Mouse (Mus musculus): ENCODE results near the gene Bag6. TPM values are rescaled to one million over a fixed set of nuclear protein-coding genes. Genes with fewer than 3 reads are reported as not detected.
"Not testable (repeated sequence)": the region's sequence is repeated elsewhere in the genome, so short reads cannot be mapped to it uniquely, and the experiment has no call there.

Gene Bag6
- total and polyA plus RNA-seq, 3 experiments = 26.0 to 152 (median 73.0) TPM

DNA sequence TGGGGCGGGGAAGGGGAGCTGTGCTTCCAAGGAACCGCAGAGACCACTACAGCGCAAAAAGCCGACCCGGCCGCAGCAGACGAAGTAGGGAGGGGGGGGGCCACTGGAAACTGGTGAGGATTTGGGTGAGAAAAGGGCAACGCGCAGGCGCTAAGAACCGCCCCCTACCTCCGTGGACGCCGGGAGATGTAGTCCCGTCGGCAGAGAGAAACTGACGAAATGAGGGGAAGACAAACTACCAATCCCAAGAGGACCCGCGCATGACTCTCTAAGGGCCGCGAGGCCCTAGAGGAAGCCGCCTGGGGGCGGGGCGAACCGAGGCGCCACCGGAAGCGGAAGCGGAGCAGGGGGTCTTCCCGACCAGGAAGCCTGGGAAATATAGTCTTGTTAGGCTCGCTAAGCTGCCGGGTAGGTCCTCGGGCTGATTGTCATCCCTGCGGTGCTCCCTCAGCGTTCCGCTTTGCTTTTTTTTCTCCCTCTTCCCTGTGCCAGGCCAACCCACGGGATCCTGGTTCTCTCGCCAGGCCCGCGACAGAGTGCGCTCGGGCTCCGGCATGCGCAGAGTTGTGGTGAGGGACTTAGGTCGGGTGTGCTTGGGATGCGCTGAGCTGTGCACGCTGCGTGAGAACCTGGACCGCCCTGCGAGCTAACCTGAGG, 13.7 kb upstream of the Bag6 start, which contains the start of gene Gpank1 (continued):
- TF ChIP-seq UBTF (IDR thresholded peaks at IDR 0.05; ENCODE audit: low read depth, low read length) (0 out of 2 replicates have a peak, but pooled peaks have one; percentile 46), EP300 (IDR thresholded peaks at IDR 0.05; ENCODE audit: low read length) (no peak), ELF1 (IDR thresholded peaks at IDR 0.05; ENCODE audit: low read depth, low read length) (peak; percentile 99), TCF12 (IDR thresholded peaks at IDR 0.05; ENCODE audit: low read depth, low read length) (peak; percentile 69; the same call in 1 of the 2 replicates), RCOR1 (conservative IDR thresholded peaks at IDR 0.05; ENCODE audit: low read depth, low read length) (no peak), USF2 (conservative IDR thresholded peaks at IDR 0.05; ENCODE audit: low read depth, low read length) (no peak), E2F4 (IDR thresholded peaks at IDR 0.05; ENCODE audit: insufficient replicate concordance, low read depth, low read length) (no peak), IRF4 (IDR thresholded peaks at IDR 0.05; ENCODE audit: low read depth, low read length) (peak; percentile 8; the same call in 1 of the 2 replicates), GABPA (IDR thresholded peaks at IDR 0.05; ENCODE audit: insufficient replicate concordance, low read depth, low read length) (peak; percentile 57; the same call in 1 of the 2 replicates), ZMIZ1 (IDR thresholded peaks at IDR 0.05; ENCODE audit: low read depth, low read length) (peak; percentile 66; the same call in 1 of the 2 replicates), MYC (IDR thresholded peaks at IDR 0.05; ENCODE audit: low read depth, low read length) (no peak; the same call in 1 of the 2 replicates), USF1 (IDR thresholded peaks at IDR 0.05; ENCODE audit: low read depth, low read length) (no peak), TBP (conservative IDR thresholded peaks at IDR 0.05; ENCODE audit: low read depth, low read length) (peak; percentile 61; the same call in 1 of the 2 replicates), ZNF384 (IDR thresholded peaks at IDR 0.05; ENCODE audit: low read depth, low read length) (no peak), CTCF (conservative IDR thresholded peaks at IDR 0.05 in 1 of 2, IDR thresholded peaks at IDR 0.05 in 1 of 2; ENCODE audit: low read depth in 2 of 2, low read length in 2 of 2) (no peak), POLR2A (IDR thresholded peaks at IDR 0.05; ENCODE audit: low read depth, low read length) (peak; percentile 85), CHD2 (IDR thresholded peaks at IDR 0.05; ENCODE audit: low read length) (peak; percentile 89), NRF1 (IDR thresholded peaks at IDR 0.05; ENCODE audit: low read depth, low read length) (peak; percentile 88), ZC3H11A (IDR thresholded peaks at IDR 0.05; ENCODE audit: low read depth, low read length) (no peak)

DNA sequence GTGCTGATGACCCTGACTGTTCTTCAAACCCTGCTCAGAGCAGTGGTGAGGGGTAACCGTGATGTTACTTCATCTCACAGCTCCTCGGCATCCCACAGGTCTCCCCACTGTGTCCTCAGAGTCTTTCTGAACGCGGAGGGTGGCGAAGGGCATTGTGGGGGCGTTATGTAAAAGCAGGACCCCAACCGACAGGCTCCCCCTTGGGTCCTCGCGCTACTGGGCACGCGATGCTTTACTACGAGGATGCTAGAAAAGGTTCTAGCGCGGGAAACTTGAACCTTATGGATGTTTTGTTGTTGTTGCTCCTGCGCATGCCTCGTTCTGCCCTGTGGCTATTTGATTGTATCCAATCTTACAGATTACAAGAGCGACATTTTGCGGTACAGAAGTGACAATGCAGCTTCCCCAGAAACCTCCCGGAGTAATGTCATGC, 13.1 kb upstream of the Bag6 start, which contains the start of gene Csnk2b:
TSS of gene Csnk2b (minus strand) at position 183 of the 433 bp plus-strand sequence.
- Histone ChIP-seq H3K9ac (ENCODE audit: insufficient read depth, low read depth) (peak within 1 kb of the TSS; percentile 95), H3K4me2 (ENCODE audit: insufficient read depth, low read depth, poor library complexity, severe bottlenecking) (peak within 1 kb of the TSS; percentile 69), H3K9me3 (replicated peaks; ENCODE audit: low read length) (no peaks in the 10 kb centered on the region), H3K27ac (ENCODE audit: insufficient read depth, low read depth) (peak within 1 kb of the TSS; percentile 83), H3K4me1 (ENCODE audit: control insufficient read depth in 1 of 2, insufficient read depth in 2 of 2) (peaks cover 0 to 44% of the 10 kb centered on the region in 2 experiments; a peak in 2 of 4 replicates), H3K79me2 (replicated peaks; ENCODE audit: control insufficient read depth, extremely low read depth, insufficient read depth, poor library complexity, severe bottlenecking) (peaks cover 40% of the 10 kb centered on the region), H3K4me3 (replicated peaks in 1 of 3; ENCODE audit: low read depth in 2 of 3, low read length in 2 of 3, poor library complexity in 1 of 3) (peak within 1 kb of the TSS; percentile 95 to 99 (median 98)), H3K36me3 (replicated peaks in 1 of 2; ENCODE audit: control insufficient read depth in 1 of 2, insufficient read depth in 1 of 2, low read length in 1 of 2) (peaks cover 34 to 46% of the 10 kb centered on the region in 2 experiments), H3K27me3 (replicated peaks) (no peaks in the 10 kb centered on the region)
- dilution Hi-C loops (cut with MboI; ENCODE audit: extremely low pct_ligation_motif_present, extremely low pct_unique_long_range_greater_than_20kb, low sequenced_read_pairs) (no loop called here), in situ Hi-C loops (cut with MboI; ENCODE audit: low pct_ligation_motif_present, low pct_unique_long_range_greater_than_20kb, low sequenced_read_pairs) (no loop called here)
- no peak for TF ChIP-seq ZMIZ1 (IDR thresholded peaks at IDR 0.05; ENCODE audit: low read depth, low read length)
- no peak for TF ChIP-seq ZC3H11A (IDR thresholded peaks at IDR 0.05; ENCODE audit: low read depth, low read length)
- peak; percentile 81 for TF ChIP-seq NRF1 (IDR thresholded peaks at IDR 0.05; ENCODE audit: low read depth, low read length)
- peak; percentile 29 for TF ChIP-seq RAD21 (IDR thresholded peaks at IDR 0.05; ENCODE audit: low read depth, low read length)
- no peak for TF ChIP-seq MXI1 (IDR thresholded peaks at IDR 0.05; ENCODE audit: low read depth, low read length)
- no peak for TF ChIP-seq ELF1 (IDR thresholded peaks at IDR 0.05; ENCODE audit: low read depth, low read length)
- TF ChIP-seq E2F4 (IDR thresholded peaks at IDR 0.05; ENCODE audit: insufficient replicate concordance, low read depth, low read length) = 0 out of 2 replicates have a peak, but pooled peaks have one; percentile 49
- TF ChIP-seq CTCF (conservative IDR thresholded peaks at IDR 0.05 in 1 of 2, IDR thresholded peaks at IDR 0.05 in 1 of 2; ENCODE audit: low read depth in 2 of 2, low read length in 2 of 2) = peak in 1 of 2 experiments; percentile 43; a peak in 2 of 4 replicates
- no peak for TF ChIP-seq MAZ (IDR thresholded peaks at IDR 0.05; ENCODE audit: low read depth, low read length)
- DNase-seq (ENCODE audit: extremely low read depth) = peak; percentile 66

DNA sequence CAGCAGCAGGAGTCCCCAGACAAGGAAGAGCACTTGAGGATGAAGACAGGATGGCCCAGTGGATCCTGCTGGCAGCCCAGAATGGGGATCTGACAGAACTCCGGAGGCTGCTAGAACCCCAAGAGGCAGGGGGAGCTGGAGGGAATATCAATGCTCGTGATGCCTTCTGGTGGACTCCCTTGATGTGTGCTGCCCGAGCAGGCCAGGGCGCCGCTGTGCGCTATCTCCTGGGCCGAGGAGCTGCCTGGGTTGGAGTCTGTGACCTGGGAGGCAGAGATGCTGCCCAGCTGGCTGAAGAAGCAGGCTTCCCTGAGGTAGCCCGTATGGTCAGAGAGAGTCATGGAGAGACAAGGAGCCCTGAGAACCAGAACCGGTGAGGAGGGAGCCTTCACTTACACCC, 11.7 kb upstream of the Bag6 start:
- H3K27ac ChIP-seq (ENCODE audit: insufficient read depth, low read depth); H3K9me3 ChIP-seq (replicated peaks; ENCODE audit: low read length); H3K4me2 ChIP-seq (ENCODE audit: insufficient read depth, low read depth, poor library complexity, severe bottlenecking); H3K27me3 ChIP-seq (replicated peaks); in situ Hi-C loops (cut with MboI; ENCODE audit: low pct_ligation_motif_present, low pct_unique_long_range_greater_than_20kb, low sequenced_read_pairs); dilution Hi-C loops (cut with MboI; ENCODE audit: extremely low pct_ligation_motif_present, extremely low pct_unique_long_range_greater_than_20kb, low sequenced_read_pairs); DNase-seq (ENCODE audit: extremely low read depth); H3K9ac ChIP-seq (ENCODE audit: insufficient read depth, low read depth); H3K4me3 ChIP-seq (replicated peaks in 1 of 3; ENCODE audit: low read depth in 2 of 3, low read length in 2 of 3, poor library complexity in 1 of 3): not testable (repeated sequence)
- Histone ChIP-seq H3K4me1 (ENCODE audit: control insufficient read depth in 1 of 2, insufficient read depth in 2 of 2) (peaks cover 5 to 55% of the 10 kb centered on the region in 2 experiments), H3K79me2 (replicated peaks; ENCODE audit: control insufficient read depth, extremely low read depth, insufficient read depth, poor library complexity, severe bottlenecking) (peaks cover 51% of the 10 kb centered on the region), H3K36me3 (replicated peaks in 1 of 2; ENCODE audit: control insufficient read depth in 1 of 2, insufficient read depth in 1 of 2, low read length in 1 of 2) (peaks cover 28 to 42% of the 10 kb centered on the region in 2 experiments)
